In genomic region chr2:44222176-44222753, GRCm38 (mm10) we compare ENCODE assay signal across 10 mouse cellular contexts.
DNase-seq lines count a peak whose midpoint lies in the region; ATAC-seq lines count a peak whose summit lies in the region.
"Had no signal": no experiment of that assay in that cellular context is flagged by ENCODE, and none has a peak within 500 bp of the region (broad histone marks: within the 10 kb centered on the region; RNA-seq: fewer than 3 reads in every experiment).

No protein-coding gene starts in this region.

- WGBS in heart, embryonic 15.5 days: 19% methylated on average over 6 of the region's 6 CpGs

- no peak for DNase-seq in heart, postnatal 14 days
- DNase-seq in 3T3-L1 (ENCODE audit: low read depth, low spot score) (peak; percentile 20), adipocyte (ENCODE audit: low spot score) (peak; percentile 33)
- peak; percentile 13 to 19 for DNase-seq in kidney, adult 8-10 months
- DNase-seq in frontal cortex, postnatal 14 days (ENCODE audit: low spot score in 2 of 2): no peak
- DNase-seq in right cerebral cortex, postnatal 4 days: no peak
- DNase-seq: liver, postnatal 0 days had no signal

- H3K36me3 ChIP-seq in heart, embryonic 15.5 days: no peaks in the 10 kb centered on the region

- no peak overlapping the region for H3K9ac ChIP-seq in heart, embryonic 15.5 days
- H3K9ac ChIP-seq: liver, postnatal 0 days had no signal

- H3K27ac ChIP-seq in heart, embryonic 15.5 days: no peak overlapping the region
- H3K27ac ChIP-seq: left cerebral cortex, adult 2 months had no signal

- H3K9me3 ChIP-seq in heart, embryonic 15.5 days (replicated peaks): no peaks in the 10 kb centered on the region

- no peak for ATAC-seq in heart, embryonic 15.5 days (replicated peaks; ENCODE audit: insufficient number of reproducible peaks, insufficient read depth, low FRiP score, low read depth)
- no peak for ATAC-seq in inflammation-experienced regulatory T-cells, adult 6 months
- ATAC-seq: liver, postnatal 0 days had no signal

- no peak overlapping the region for H3K4me3 ChIP-seq in heart, embryonic 15.5 days
- H3K4me3 ChIP-seq: left cerebral cortex, adult 2 months had no signal

- H3K4me1 ChIP-seq in heart, embryonic 15.5 days (replicated peaks): 0 out of 2 replicates have a peak, but pooled peaks cover 4% of the 10 kb centered on the region

- intact Hi-C loops in heart, postnatal 14 days (cut with DNase I): no loop called here

- no peaks in the 10 kb centered on the region for H3K27me3 ChIP-seq in heart, embryonic 15.5 days

- peak overlapping the region; percentile 27 for H3K4me2 ChIP-seq in heart, embryonic 15.5 days

Comparison
In these comparisons a context has a peak if more than half of its experiments do, and no peak if none do; other contexts are left out.
1. DNase-seq: peak in 3T3-L1 (single experiment), adipocyte (single experiment) and kidney, adult 8-10 months (2 of 2); none in heart, postnatal 14 days (0 of 2), frontal cortex, postnatal 14 days (0 of 2) and right cerebral cortex, postnatal 4 days (single experiment).